Comparison of ENCODE assay signal across 17 mouse cellular contexts in the genomic region with DNA sequence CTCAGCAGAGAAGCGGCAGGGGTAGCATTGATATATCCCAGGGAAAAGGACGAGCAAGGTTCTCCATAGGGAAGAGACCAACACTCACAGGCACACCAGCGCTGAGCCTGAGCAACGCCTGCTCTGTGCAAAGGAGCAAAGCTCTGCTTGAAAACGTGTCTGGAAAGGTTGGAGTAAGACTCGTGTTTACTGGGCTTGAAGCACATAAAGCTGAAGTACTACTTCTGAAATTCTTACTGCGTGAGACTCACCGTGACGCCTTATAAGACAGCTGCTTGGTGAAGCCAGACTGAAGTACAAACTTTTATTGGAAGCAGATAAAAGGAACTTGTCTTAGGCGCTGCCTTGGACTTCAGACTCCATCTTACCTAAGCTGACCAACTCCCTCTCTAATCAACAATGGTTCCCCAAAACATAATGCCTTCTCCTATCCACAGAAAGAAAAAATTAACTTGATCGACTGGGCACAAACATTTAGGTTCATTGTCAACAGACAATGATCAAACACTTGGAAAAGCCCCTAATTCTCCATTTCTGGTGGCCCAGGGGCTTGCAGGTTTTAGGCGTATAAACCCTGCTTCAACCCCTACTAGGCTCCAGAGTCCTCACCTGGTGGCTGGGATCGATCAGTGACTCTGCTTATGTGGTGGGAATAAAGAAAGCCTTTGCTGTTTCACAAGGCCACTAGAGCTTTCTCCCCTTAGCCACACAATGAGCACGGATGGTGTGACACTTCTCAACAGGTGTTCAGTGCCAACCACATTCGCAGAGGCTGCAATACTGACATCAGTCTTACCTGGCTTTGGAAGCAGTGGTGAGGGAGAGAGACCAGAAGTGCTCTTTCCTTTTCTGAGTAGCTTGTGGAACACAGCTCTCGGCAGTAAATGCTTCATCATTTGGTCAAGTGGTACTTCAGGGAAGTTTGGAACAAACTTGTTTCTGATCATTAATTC. TPM values are rescaled to one million over a fixed set of nuclear protein-coding genes. Genes with fewer than 3 reads are reported as not detected.
DNase-seq lines count a peak whose midpoint lies in the region; ATAC-seq and TF ChIP-seq lines count a peak whose summit lies in the region.
"Had no signal": no experiment of that assay in that cellular context is flagged by ENCODE, and none has a peak within 500 bp of the region (broad histone marks: within the 10 kb centered on the region; RNA-seq: fewer than 3 reads in every experiment).

No protein-coding gene starts in this region.

- H3K27ac ChIP-seq in lung, embryonic 14.5 days (ENCODE audit: low read depth), result no peak overlapping the region
- H3K27ac ChIP-seq in intestine, embryonic 15.5 days, result peak overlapping the region; percentile 36; the same call in 1 of the 2 replicates
- no peak overlapping the region for H3K27ac ChIP-seq in stomach, embryonic 14.5 days (ENCODE audit: low read length)
- H3K27ac ChIP-seq: embryonic facial prominence, embryonic 12.5 days; forebrain, embryonic 15.5 days; heart, embryonic 13.5 days had no signal

- no peaks in the 10 kb centered on the region for H3K9me3 ChIP-seq in lung, embryonic 14.5 days (ENCODE audit: low read depth, low read length)
- H3K9me3 ChIP-seq in intestine, embryonic 15.5 days, result no peaks in the 10 kb centered on the region
- no peaks in the 10 kb centered on the region for H3K9me3 ChIP-seq in stomach, embryonic 14.5 days (ENCODE audit: control insufficient read depth, low read depth, low read length)
- H3K9me3 ChIP-seq: embryonic facial prominence, embryonic 12.5 days; forebrain, embryonic 15.5 days; heart, embryonic 13.5 days had no signal

- no peak overlapping the region for H3K9ac ChIP-seq in lung, embryonic 14.5 days
- no peak overlapping the region for H3K9ac ChIP-seq in intestine, embryonic 15.5 days
- H3K9ac ChIP-seq in stomach, embryonic 14.5 days (replicated peaks; ENCODE audit: low read depth, low read length), result no peak overlapping the region
- H3K9ac ChIP-seq: embryonic facial prominence, embryonic 12.5 days; forebrain, embryonic 15.5 days; heart, embryonic 13.5 days had no signal

- H3K4me1 ChIP-seq in lung, embryonic 14.5 days (ENCODE audit: insufficient read depth), result no peaks in the 10 kb centered on the region
- H3K4me1 ChIP-seq in lung, adult 2 months (ENCODE audit: control insufficient read depth, insufficient read depth, low read length), result no peaks in the 10 kb centered on the region; the same call in 1 of the 2 replicates
- peaks cover 7% of the 10 kb centered on the region; the same call in 1 of the 2 replicates for H3K4me1 ChIP-seq in intestine, embryonic 15.5 days (replicated peaks)
- no peaks in the 10 kb centered on the region for H3K4me1 ChIP-seq in stomach, embryonic 14.5 days (ENCODE audit: control insufficient read depth, insufficient read depth, low read length)

- 64% methylated on average over 16 of the region's 16 CpGs for WGBS in lung, embryonic 14.5 days
- 69% methylated on average over 16 of the region's 16 CpGs for WGBS in lung, adult 2 months
- WGBS in intestine, embryonic 15.5 days, result 74% methylated on average over 16 of the region's 16 CpGs
- WGBS in stomach, embryonic 14.5 days, result 83% methylated on average over 16 of the region's 16 CpGs

- H3K4me2 ChIP-seq in lung, embryonic 14.5 days, result no peak overlapping the region
- peak overlapping the region; percentile 22; the same call in 1 of the 2 replicates for H3K4me2 ChIP-seq in intestine, embryonic 15.5 days (replicated peaks)
- H3K4me2 ChIP-seq in stomach, embryonic 14.5 days (replicated peaks; ENCODE audit: low read depth, low read length), result no peak overlapping the region
- H3K4me2 ChIP-seq: embryonic facial prominence, embryonic 12.5 days; forebrain, embryonic 15.5 days; heart, embryonic 13.5 days had no signal

- no peak for TF ChIP-seq POLR2A in lung, adult 2 months (IDR thresholded peaks at IDR 0.05; ENCODE audit: borderline replicate concordance, extremely low read depth, low read depth, low read length)

- H3K36me3 ChIP-seq in lung, embryonic 14.5 days (ENCODE audit: insufficient read depth), result no peaks in the 10 kb centered on the region
- H3K36me3 ChIP-seq in intestine, embryonic 15.5 days, result no peaks in the 10 kb centered on the region
- no peaks in the 10 kb centered on the region for H3K36me3 ChIP-seq in stomach, embryonic 14.5 days (ENCODE audit: control insufficient read depth, insufficient read depth, low read length)
- H3K36me3 ChIP-seq: embryonic facial prominence, embryonic 12.5 days; forebrain, embryonic 15.5 days; heart, embryonic 13.5 days had no signal

- TF ChIP-seq CTCF in lung, embryonic 14.5 days (IDR thresholded peaks at IDR 0.05; ENCODE audit: low read depth), result no peak
- no peak for TF ChIP-seq CTCF in lung, adult 2 months (IDR thresholded peaks at IDR 0.05; ENCODE audit: insufficient read depth, low read length)

- no peaks in the 10 kb centered on the region for H3K27me3 ChIP-seq in lung, embryonic 14.5 days (ENCODE audit: insufficient read depth, low read length)
- H3K27me3 ChIP-seq in intestine, embryonic 15.5 days (replicated peaks), result no peaks in the 10 kb centered on the region
- H3K27me3 ChIP-seq in stomach, embryonic 14.5 days (ENCODE audit: control insufficient read depth, insufficient read depth, low read length), result no peaks in the 10 kb centered on the region
- H3K27me3 ChIP-seq: embryonic facial prominence, embryonic 12.5 days; forebrain, embryonic 15.5 days; heart, embryonic 13.5 days had no signal

- peak; percentile 31 for DNase-seq in lung, embryonic 14.5 days
- DNase-seq in lung, adult 2 months, result no peak
- DNase-seq in lung, postnatal 25 days (ENCODE audit: low spot score), result peak; percentile 43
- DNase-seq in right cerebral cortex, postnatal 14 days, result no peak
- no peak for DNase-seq in left cerebral cortex, adult 8-10 months (ENCODE audit: low spot score in 2 of 2)
- DNase-seq in spleen, postnatal 14 days (ENCODE audit: low spot score in 2 of 2), result no peak
- DNase-seq: adrenal gland, postnatal 10 days; cerebellum, adult 11-12 months; cerebellum, postnatal 10 days; gastrocnemius, postnatal 36 days; heart, adult 11 months; heart, postnatal 36 days had no signal

- ATAC-seq in lung, embryonic 14.5 days (ENCODE audit: insufficient read depth), result peak; percentile 41; the same call in 1 of the 2 replicates
- peak; percentile 90 for ATAC-seq in intestine, embryonic 15.5 days
- peak; percentile 18; the same call in 1 of the 2 replicates for ATAC-seq in stomach, embryonic 14.5 days (ENCODE audit: insufficient number of reproducible peaks, insufficient read depth, low FRiP score, low read depth)
- ATAC-seq: forebrain, embryonic 15.5 days had no signal

- no peak overlapping the region for H3K4me3 ChIP-seq in lung, embryonic 14.5 days (ENCODE audit: low read depth, low read length)
- no peak overlapping the region for H3K4me3 ChIP-seq in lung, adult 2 months (replicated peaks; ENCODE audit: extremely low read depth, low read depth, low read length)
- no peak overlapping the region for H3K4me3 ChIP-seq in intestine, embryonic 15.5 days (replicated peaks)
- H3K4me3 ChIP-seq in stomach, embryonic 14.5 days (ENCODE audit: low read depth, low read length), result no peak overlapping the region
- H3K4me3 ChIP-seq: embryonic facial prominence, embryonic 12.5 days; forebrain, embryonic 15.5 days; heart, embryonic 13.5 days had no signal

RNA-seq across cellular contexts. Expression of a gene that starts 56.5 kb away (rescaled TPM):
- 11.9 and 13.3 TPM in 2 replicates for polyA plus RNA-seq in lung, embryonic 14.5 days (2014; fragmentation: Nextera tagmentation; extraction: Ambion mirVana)
- polyA plus RNA-seq in lung, adult 2 months (2012; rRNA removed), result 26.2 and 28.4 TPM in 2 replicates
- 9.4 and 10.3 TPM in 2 replicates for polyA plus RNA-seq in intestine, embryonic 15.5 days (2015; fragmentation: Nextera tagmentation; extraction: Ambion mirVana)
- polyA plus RNA-seq in stomach, embryonic 14.5 days (2014; fragmentation: Nextera tagmentation; extraction: Ambion mirVana), result 18.4 and 19.9 TPM in 2 replicates
- total RNA-seq in left cerebral cortex, adult 8-10 months (2022), result 10 to 100 TPM; 42.0 to 51.7 (median 48.7) TPM

RNA-seq across cellular contexts. Expression of a gene that starts 56.7 kb away (rescaled TPM):
- polyA plus RNA-seq in lung, embryonic 14.5 days (2014; fragmentation: Nextera tagmentation; extraction: Ambion mirVana), result 497 and 531 TPM in 2 replicates
- 228 and 245 TPM in 2 replicates for polyA plus RNA-seq in lung, adult 2 months (2012; rRNA removed)
- polyA plus RNA-seq in intestine, embryonic 15.5 days (2015; fragmentation: Nextera tagmentation; extraction: Ambion mirVana), result 618 and 622 TPM in 2 replicates
- 482 and 488 TPM in 2 replicates for polyA plus RNA-seq in stomach, embryonic 14.5 days (2014; fragmentation: Nextera tagmentation; extraction: Ambion mirVana)
- 100 to 1,000 TPM; 210 to 244 (median 232) TPM for total RNA-seq in left cerebral cortex, adult 8-10 months (2022)

Comparison
In these comparisons a context has a peak if more than half of its experiments do, and no peak if none do; other contexts are left out.
1. DNase-seq: peak in lung, embryonic 14.5 days (single experiment) and lung, postnatal 25 days (single experiment); none in lung, adult 2 months (single experiment), right cerebral cortex, postnatal 14 days (single experiment), left cerebral cortex, adult 8-10 months (0 of 2) and spleen, postnatal 14 days (0 of 2).
2. ATAC-seq: peak in every context shown above with its lines; median percentile 90 in intestine, embryonic 15.5 days; 41 in lung, embryonic 14.5 days; 18 in stomach, embryonic 14.5 days.